Mouse (Mus musculus): Measurements from ENCODE around the gene Mcts2. TPM values are rescaled to one million over a fixed set of nuclear protein-coding genes. Genes with fewer than 3 reads are reported as not detected.

The Mcts2 gene
- polyA plus RNA-seq, 1 experiment from 2014 or later: 24.2 TPM

GRCm38 (mm10) chr2:152705993-152706571, 19.2 kb downstream of the Mcts2 start:
- H3K9me3 ChIP-seq: no peaks in the 10 kb centered on the region
- H3K27me3 ChIP-seq: no peaks in the 10 kb centered on the region
- H3K4me2 ChIP-seq: peak overlapping the region; percentile 11; the same call in 1 of the 2 replicates
- H3K4me3 ChIP-seq: no peak overlapping the region
- WGBS: 24% methylated on average over 22 of the region's 22 CpGs
- no peak overlapping the region for H3K9ac ChIP-seq
- ATAC-seq (ENCODE audit: insufficient number of reproducible peaks, low FRiP score, low TSS enrichment, low read depth): peak; percentile 82
- peak overlapping the region; percentile 95 for H3K27ac ChIP-seq
- H3K4me1 ChIP-seq: peaks cover 64% of the 10 kb centered on the region
- H3K36me3 ChIP-seq: peaks cover 46% of the 10 kb centered on the region

- Histone ChIP-seq H3K4me3 (peak overlapping the region; percentile 36), H3K9me3 (no peaks in the 10 kb centered on the region), H3K27me3 (no peaks in the 10 kb centered on the region), H3K4me2 (peak overlapping the region; percentile 64), H3K9ac (peak overlapping the region; percentile 40; the same call in 1 of the 2 replicates), H3K27ac (peak overlapping the region; percentile 95), H3K4me1 (peaks cover 63% of the 10 kb centered on the region), H3K36me3 (peaks cover 35% of the 10 kb centered on the region)
- WGBS: 19% methylated on average over 7 of the region's 7 CpGs
- no peak for ATAC-seq (ENCODE audit: insufficient number of reproducible peaks, low FRiP score, low TSS enrichment, low read depth)
Measured at GRCm38 (mm10) chr2:152707186-152707585, 20.4 kb downstream of the Mcts2 start.

GRCm38 (mm10) chr2:152707627-152708026, 20.8 kb downstream of the Mcts2 start:
- H3K27ac ChIP-seq: peak overlapping the region; percentile 95
- peaks cover 63% of the 10 kb centered on the region for H3K4me1 ChIP-seq
- H3K27me3 ChIP-seq: no peaks in the 10 kb centered on the region
- H3K9ac ChIP-seq: peak overlapping the region; percentile 40; the same call in 1 of the 2 replicates
- H3K4me3 ChIP-seq: peak overlapping the region; percentile 36
- H3K4me2 ChIP-seq: peak overlapping the region; percentile 64
- ATAC-seq (ENCODE audit: insufficient number of reproducible peaks, low FRiP score, low TSS enrichment, low read depth): peak; percentile 86
- 1% methylated on average over 31 of the region's 31 CpGs for WGBS
- no peaks in the 10 kb centered on the region for H3K9me3 ChIP-seq
- peaks cover 31% of the 10 kb centered on the region for H3K36me3 ChIP-seq

- Histone ChIP-seq H3K4me1 (peaks cover 56% of the 10 kb centered on the region), H3K27me3 (no peaks in the 10 kb centered on the region), H3K9ac (no peak overlapping the region), H3K4me2 (no peak overlapping the region), H3K36me3 (peaks cover 17% of the 10 kb centered on the region), H3K27ac (peak overlapping the region; percentile 95), H3K9me3 (no peaks in the 10 kb centered on the region), H3K4me3 (no peak overlapping the region)
- WGBS: 78% methylated on average over 5 of the region's 5 CpGs
- ATAC-seq (ENCODE audit: insufficient number of reproducible peaks, low FRiP score, low TSS enrichment, low read depth): no peak
Measured at GRCm38 (mm10) chr2:152709066-152709465, 22.2 kb downstream of the Mcts2 start.

GRCm38 (mm10) chr2:152716241-152716772, 29.5 kb downstream of the Mcts2 start:
- Histone ChIP-seq H3K4me1 (peaks cover 7% of the 10 kb centered on the region), H3K4me3 (no peak overlapping the region), H3K9ac (no peak overlapping the region), H3K36me3 (no peaks in the 10 kb centered on the region), H3K9me3 (no peaks in the 10 kb centered on the region), H3K27me3 (no peaks in the 10 kb centered on the region), H3K27ac (peak overlapping the region; percentile 59), H3K4me2 (no peak overlapping the region)
- ATAC-seq (ENCODE audit: insufficient number of reproducible peaks, low FRiP score, low TSS enrichment, low read depth): no peak
- WGBS: 63% methylated on average over 6 of the region's 6 CpGs

- Histone ChIP-seq H3K27ac (peak overlapping the region; percentile 43; the same call in 1 of the 2 replicates), H3K9ac (no peak overlapping the region), H3K36me3 (no peaks in the 10 kb centered on the region), H3K4me1 (peaks cover 7% of the 10 kb centered on the region), H3K9me3 (no peaks in the 10 kb centered on the region), H3K4me2 (no peak overlapping the region), H3K27me3 (no peaks in the 10 kb centered on the region), H3K4me3 (no peak overlapping the region)
- 59% methylated on average over 11 of the region's 11 CpGs for WGBS
- no peak for ATAC-seq (ENCODE audit: insufficient number of reproducible peaks, low FRiP score, low TSS enrichment, low read depth)
Measured at GRCm38 (mm10) chr2:152717652-152718051, 30.8 kb downstream of the Mcts2 start.

- H3K36me3 ChIP-seq: no peaks in the 10 kb centered on the region
- H3K9me3 ChIP-seq: no peaks in the 10 kb centered on the region
- no peak overlapping the region for H3K27ac ChIP-seq
- H3K4me2 ChIP-seq: no peak overlapping the region
- H3K9ac ChIP-seq: no peak overlapping the region
- H3K4me1 ChIP-seq: peaks cover 7% of the 10 kb centered on the region
- ATAC-seq (ENCODE audit: insufficient number of reproducible peaks, low FRiP score, low TSS enrichment, low read depth): no peak
- no peak overlapping the region for H3K4me3 ChIP-seq
- H3K27me3 ChIP-seq: no peaks in the 10 kb centered on the region
- WGBS: 33% methylated on average over 6 of the region's 6 CpGs
Measured at GRCm38 (mm10) chr2:152718076-152718475, 31.2 kb downstream of the Mcts2 start.

GRCm38 (mm10) chr2:152723651-152724331, 37.0 kb downstream of the Mcts2 start:
- Histone ChIP-seq H3K4me2 (peak overlapping the region; percentile 56), H3K4me3 (peak overlapping the region; percentile 32), H3K9me3 (no peaks in the 10 kb centered on the region), H3K9ac (0 out of 2 replicates have a peak overlapping the region, but pooled peaks have one; percentile 15), H3K27ac (no peak overlapping the region; the same call in 1 of the 2 replicates), H3K27me3 (no peaks in the 10 kb centered on the region), H3K4me1 (peaks cover 38% of the 10 kb centered on the region), H3K36me3 (no peaks in the 10 kb centered on the region)
- WGBS: 5% methylated on average over 37 of the region's 37 CpGs
- 0 out of 2 replicates have a peak, but pooled peaks have one; percentile 13 for ATAC-seq (ENCODE audit: insufficient number of reproducible peaks, low FRiP score, low TSS enrichment, low read depth)

- H3K36me3 ChIP-seq: no peaks in the 10 kb centered on the region
- peaks cover 44% of the 10 kb centered on the region for H3K4me1 ChIP-seq
- 65% methylated on average over 3 of the region's 3 CpGs for WGBS
- H3K9me3 ChIP-seq: no peaks in the 10 kb centered on the region
- 0 out of 2 replicates have a peak overlapping the region, but pooled peaks have one; percentile 15 for H3K9ac ChIP-seq
- H3K4me2 ChIP-seq: peak overlapping the region; percentile 56
- H3K4me3 ChIP-seq: peak overlapping the region; percentile 32
- no peak overlapping the region for H3K27ac ChIP-seq
- no peak for ATAC-seq (ENCODE audit: insufficient number of reproducible peaks, low FRiP score, low TSS enrichment, low read depth)
- no peaks in the 10 kb centered on the region for H3K27me3 ChIP-seq
Measured at GRCm38 (mm10) chr2:152724332-152724723, 37.5 kb downstream of the Mcts2 start.

GRCm38 (mm10) chr2:152725178-152725750, 38.4 kb downstream of the Mcts2 start:
- H3K9ac ChIP-seq: no peak overlapping the region
- H3K4me1 ChIP-seq: peaks cover 53% of the 10 kb centered on the region
- no peaks in the 10 kb centered on the region for H3K36me3 ChIP-seq
- no peak overlapping the region for H3K27ac ChIP-seq
- no peaks in the 10 kb centered on the region for H3K9me3 ChIP-seq
- WGBS: 52% methylated on average over 15 of the region's 15 CpGs
- H3K4me2 ChIP-seq: no peak overlapping the region
- no peak for ATAC-seq (ENCODE audit: insufficient number of reproducible peaks, low FRiP score, low TSS enrichment, low read depth)
- no peak overlapping the region for H3K4me3 ChIP-seq
- no peaks in the 10 kb centered on the region for H3K27me3 ChIP-seq

- H3K9ac ChIP-seq: no peak overlapping the region
- ATAC-seq (ENCODE audit: insufficient number of reproducible peaks, low FRiP score, low TSS enrichment, low read depth): no peak
- no peaks in the 10 kb centered on the region for H3K27me3 ChIP-seq
- H3K4me1 ChIP-seq: peaks cover 60% of the 10 kb centered on the region
- H3K27ac ChIP-seq: 0 out of 2 replicates have a peak overlapping the region, but pooled peaks have one; percentile 88
- no peak overlapping the region for H3K4me2 ChIP-seq
- WGBS: 76% methylated on average over 6 of the region's 6 CpGs
- no peaks in the 10 kb centered on the region for H3K36me3 ChIP-seq
- no peak overlapping the region for H3K4me3 ChIP-seq
- H3K9me3 ChIP-seq: no peaks in the 10 kb centered on the region
Measured at GRCm38 (mm10) chr2:152726213-152726612, 39.4 kb downstream of the Mcts2 start.
